Mouse (Mus musculus): ENCODE results near the gene Cacna1c. TPM values are rescaled to one million over a fixed set of nuclear protein-coding genes. Genes with fewer than 3 reads are reported as not detected.

Cacna1c gene
- total RNA-seq (2021) = 10 to 100 TPM; 66.4 to 84.0 TPM
- long read RNA-seq, experiment 1, partial matches to known transcripts = 4 of 9 reads
- long read RNA-seq, experiment 1, other reads (novel, unspliced or antisense) = 5 of 9 reads
- long read RNA-seq, experiment 2, partial matches to known transcripts = 6 of 8 reads
- long read RNA-seq, experiment 2, other reads (novel, unspliced or antisense) = 2 of 8 reads

DNA sequence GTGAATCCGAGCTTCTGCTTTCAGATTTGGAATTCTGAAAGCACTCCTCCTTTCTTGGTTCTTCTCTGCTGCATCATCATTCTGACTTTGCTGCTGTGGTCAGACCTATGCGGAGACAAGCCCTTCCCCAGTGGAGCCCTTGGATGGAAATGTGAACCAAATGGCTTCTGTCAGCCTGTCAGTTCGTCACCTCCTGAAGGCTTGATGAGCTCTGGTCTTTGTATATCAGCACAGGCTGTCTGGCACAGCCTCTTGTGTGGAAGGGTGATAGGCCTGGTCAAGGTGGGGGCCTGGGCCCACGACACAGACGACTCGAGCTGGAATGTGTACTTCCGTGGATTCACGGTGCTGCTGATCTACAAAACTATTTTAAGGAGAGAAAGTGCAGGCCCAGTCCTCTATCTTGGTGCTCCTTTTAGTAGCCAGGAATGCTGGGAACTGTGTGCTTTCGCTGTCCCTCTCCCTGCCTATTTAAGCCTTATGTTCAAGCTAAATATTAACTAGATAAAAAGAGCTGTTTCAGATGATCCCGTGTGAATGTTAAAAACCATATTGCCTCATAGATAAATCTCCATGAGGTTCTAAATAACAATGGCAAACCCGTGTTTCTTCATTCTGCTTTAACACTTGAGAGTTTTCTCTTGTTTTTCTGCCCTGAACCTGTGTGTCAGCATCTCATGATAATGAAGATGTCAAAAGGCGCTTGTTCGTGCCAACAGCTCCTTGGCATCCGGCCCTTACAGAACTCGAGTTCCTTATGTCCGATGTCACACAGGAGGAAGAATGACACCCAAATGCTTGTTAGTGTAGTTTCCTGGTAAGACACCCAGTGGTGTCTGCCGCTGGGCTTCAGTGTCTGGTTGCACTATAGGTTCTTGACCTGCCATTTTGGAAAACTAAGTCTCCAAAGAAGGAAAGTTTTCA, at the start of gene Cacna1c:
Cacna1c (minus strand) TSS at position 37 of the 924 bp plus-strand sequence.
- DNase-seq (ENCODE audit: low spot score in 2 of 2) = no peak

DNA sequence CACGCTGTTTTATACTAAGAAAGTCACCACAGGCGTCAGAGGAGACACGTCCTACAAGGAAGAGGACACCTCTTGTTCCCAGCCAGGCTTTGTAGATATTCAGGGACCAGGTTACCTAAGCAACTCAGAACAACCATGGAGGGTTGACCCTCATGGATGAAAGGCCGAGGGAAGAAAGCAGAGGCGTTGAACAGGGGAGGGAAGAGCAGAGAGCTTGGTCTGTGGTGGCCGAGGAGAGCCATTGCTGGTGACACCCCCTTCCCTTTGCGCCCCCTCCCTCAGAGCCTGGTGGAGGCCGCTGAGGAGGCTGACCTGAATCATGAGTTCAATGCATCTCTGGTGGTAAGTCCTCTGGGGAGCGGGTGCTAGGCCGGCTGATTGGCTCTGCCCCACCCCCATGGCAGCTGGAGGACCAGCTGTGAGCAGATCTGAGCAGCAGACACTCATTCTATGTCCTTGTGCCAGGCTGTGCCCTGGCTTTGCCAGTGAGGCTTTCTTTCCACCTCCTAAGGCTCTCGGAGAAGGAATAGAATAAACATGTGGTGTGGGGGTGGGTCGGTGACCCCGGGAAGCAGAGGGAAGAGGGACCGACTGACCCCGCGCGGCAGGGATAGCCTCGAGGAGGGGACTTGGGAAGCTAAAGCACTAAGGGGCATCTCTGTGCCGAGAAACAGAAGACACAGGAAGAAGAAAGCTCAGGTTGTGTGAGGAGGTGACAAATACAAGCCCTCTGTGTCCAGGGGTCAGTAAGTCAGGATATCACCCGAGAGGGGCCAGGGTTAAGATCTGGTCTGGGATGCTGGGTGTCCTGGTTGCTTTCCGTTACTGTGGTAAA, 44.9 kb upstream of the Cacna1c start:
- DNase-seq (ENCODE audit: low spot score in 2 of 2) = no peak

GRCm38 (mm10) chr6:119240256-119240655, 44.0 kb upstream of the Cacna1c start:
- DNase-seq (ENCODE audit: low spot score in 2 of 2) = no peak

DNA sequence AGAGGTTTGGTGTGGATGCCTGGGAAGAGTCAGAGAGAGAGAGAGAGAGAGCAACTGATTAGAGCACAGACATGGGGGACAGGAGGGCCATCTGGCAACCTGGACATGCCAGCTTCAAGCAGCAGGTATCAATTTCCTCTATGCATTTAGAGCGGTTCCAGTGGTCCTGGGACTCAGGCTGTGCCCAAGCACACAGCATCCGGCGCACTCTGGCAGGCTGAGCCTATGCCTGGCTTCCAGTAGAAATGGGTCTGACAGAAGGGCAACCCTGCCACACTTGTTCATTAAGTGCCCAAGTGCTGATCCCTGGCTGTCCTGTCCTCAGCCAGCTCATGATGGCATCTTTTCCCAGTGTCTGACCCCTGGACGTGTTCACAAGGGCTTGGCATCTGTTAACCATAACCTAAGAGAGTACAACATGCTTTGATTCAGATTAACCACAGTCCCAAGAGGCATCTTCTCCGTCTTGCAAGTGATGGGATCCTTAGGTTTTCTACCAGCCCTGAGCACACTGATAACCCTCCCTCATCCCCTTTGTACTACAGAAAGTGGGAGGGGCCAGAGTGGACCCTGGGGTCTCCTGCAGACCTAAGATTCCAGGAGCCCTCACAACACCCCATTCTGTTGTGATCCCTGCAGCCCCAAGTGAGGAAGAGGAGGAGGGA, 43.3 kb upstream of the Cacna1c start:
- DNase-seq (ENCODE audit: low spot score in 2 of 2) = no peak

DNA sequence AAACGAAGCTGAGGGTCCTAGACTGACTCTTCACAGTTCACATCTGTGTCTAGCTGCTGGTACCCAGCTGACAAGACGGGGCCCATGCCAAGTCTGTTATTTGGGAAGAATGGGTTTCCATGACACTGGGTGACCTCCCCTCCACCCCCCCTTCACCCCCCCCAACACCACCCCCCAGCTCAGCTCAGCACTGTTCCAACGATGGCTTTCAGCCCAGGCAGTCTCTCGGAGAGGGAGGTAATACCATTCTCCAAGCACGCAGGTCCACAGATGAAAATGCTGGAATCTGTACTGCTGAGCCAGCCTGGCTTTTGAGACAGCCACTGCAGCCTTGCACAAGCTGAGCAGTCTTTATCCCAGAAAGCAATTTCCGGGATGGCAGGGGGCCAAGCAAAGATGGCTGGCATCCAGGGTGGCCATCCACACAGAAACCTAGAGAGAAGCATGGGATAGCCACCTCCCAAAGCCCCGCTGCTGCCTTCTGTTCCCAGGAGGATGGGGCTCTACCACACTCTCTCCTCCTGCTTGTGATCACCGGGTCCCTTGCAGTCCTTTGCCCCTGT, 41.3 kb upstream of the Cacna1c start:
- no peak for DNase-seq (ENCODE audit: low spot score in 2 of 2)

DNA sequence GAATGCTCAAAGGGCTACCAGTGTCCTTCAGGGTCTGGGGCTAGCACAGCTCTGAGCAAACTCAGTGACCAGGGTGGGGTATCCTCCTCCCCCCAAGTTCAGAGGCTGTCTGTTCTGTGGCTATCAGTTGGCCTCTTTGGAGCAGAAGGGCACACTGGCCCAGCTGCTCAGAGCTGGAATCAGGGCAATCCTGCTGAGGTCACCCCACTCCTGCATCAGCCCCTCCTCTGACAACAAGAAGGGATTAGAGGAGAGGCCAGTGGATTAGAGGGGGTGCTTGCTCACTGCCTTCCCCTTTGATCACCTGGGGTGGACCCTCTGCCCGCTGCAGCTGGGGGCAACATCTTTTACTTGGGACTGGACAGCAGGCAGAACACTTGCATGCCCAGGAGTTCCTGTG, 40.0 kb upstream of the Cacna1c start, which contains the start of gene Cacna2d4:
Cacna2d4 (plus strand) TSS at position 286 of the 400 bp plus-strand sequence.
- DNase-seq (ENCODE audit: low spot score in 2 of 2) = no peak

GRCm38 (mm10) chr6:119235441-119235840, 39.2 kb upstream of the Cacna1c start:
- no peak for DNase-seq (ENCODE audit: low spot score in 2 of 2)

- DNase-seq (ENCODE audit: low spot score in 2 of 2) = peak in 1 of 2 experiments; percentile 17
These were observed 36.8 kb upstream of the Cacna1c start for GRCm38 (mm10) chr6:119233066-119233465.

DNA sequence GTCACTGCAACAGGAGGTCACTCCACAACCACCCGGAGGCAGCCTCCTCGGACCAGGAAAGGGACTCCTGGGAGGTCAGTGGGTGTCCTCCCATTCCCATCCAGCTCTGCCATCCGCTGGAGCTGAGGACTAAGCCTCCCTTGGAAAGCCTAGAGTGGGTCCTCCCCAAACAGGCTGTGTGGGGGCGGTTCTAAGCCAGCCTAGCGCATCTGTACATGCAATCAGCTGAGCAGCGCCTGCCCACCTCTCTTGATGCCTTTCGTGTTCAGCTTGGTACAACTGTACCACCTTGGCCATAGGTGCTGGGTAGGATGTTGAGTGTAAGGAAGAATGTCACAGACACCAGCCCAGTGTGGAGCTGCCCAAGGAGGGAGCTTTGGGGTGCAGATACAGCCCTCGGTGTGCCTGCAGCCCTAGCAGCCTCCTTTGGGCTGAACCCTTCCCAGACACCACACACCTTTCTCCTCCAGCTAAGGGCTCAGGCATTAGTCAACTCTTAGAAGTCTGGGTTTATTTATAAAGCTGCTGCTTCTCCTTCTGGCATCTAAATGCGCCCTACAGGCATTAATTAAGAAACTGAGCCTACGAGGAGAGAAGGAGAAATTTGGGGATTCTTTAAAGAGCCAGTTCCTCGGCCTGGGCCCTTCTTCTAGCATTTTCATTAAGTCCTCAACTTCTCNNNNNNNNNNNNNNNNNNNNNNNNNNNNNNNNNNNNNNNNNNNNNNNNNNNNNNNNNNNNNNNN, 32.8 kb upstream of the Cacna1c start:
- peak in 1 of 2 experiments; percentile 13 for DNase-seq (ENCODE audit: low spot score in 2 of 2)

- DNase-seq (ENCODE audit: low spot score in 2 of 2) = peak in 1 of 2 experiments; percentile 0
These were observed 30.8 kb upstream of the Cacna1c start for GRCm38 (mm10) chr6:119227001-119227400.

GRCm38 (mm10) chr6:119225731-119226130, 29.5 kb upstream of the Cacna1c start:
- DNase-seq (ENCODE audit: low spot score in 2 of 2) = no peak

DNA sequence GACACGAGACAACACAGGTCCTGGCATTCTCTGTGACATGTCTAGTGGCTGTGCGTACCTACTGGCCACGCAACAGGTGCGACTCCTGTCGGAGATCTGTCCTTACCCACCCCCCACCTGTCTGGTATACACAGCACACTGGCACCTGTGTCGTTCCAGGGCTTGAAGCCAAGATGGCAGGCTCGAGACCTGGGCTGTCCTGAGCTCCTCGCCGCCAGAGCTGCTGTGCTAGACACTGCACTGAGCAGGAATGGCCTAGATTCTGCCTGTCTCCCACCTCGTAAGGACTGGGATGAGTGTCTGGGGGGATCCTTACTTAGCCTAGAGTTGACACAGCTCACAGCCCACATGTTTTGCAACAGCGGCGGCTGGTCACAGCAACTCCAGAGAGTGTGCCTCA, 29.0 kb upstream of the Cacna1c start:
- peak in 1 of 2 experiments; percentile 19 for DNase-seq (ENCODE audit: low spot score in 2 of 2)

- DNase-seq (ENCODE audit: low spot score in 2 of 2) = peak in 1 of 2 experiments; percentile 18
These were observed 28.4 kb upstream of the Cacna1c start for GRCm38 (mm10) chr6:119224451-119225195.

DNA sequence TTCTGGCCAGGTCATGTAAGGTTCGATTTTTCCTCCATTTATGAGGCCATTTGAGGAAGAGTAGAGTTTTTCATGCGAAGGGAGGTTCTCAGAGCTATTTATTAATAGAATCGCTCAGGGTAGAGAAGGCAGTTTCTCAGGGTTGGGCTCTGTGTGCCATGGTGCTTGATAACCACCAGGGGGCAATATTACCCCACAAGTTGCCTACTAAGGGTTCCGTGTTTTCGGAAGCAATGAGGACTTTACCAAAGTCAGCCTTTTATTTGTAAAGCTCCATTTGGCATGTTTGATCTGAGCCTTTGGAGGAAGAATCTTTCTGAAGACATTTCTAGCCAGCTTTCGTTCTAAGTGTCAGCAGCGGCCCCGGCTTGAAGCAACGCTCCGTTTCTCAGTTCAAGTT, 24.1 kb upstream of the Cacna1c start:
- DNase-seq (ENCODE audit: low spot score in 2 of 2) = peak in 1 of 2 experiments; percentile 39

- DNase-seq (ENCODE audit: low spot score in 2 of 2) = no peak
These were observed 23.1 kb upstream of the Cacna1c start for GRCm38 (mm10) chr6:119219237-119219870.

- no peak for DNase-seq (ENCODE audit: low spot score in 2 of 2)
These were observed 22.4 kb upstream of the Cacna1c start for GRCm38 (mm10) chr6:119218591-119218990.

GRCm38 (mm10) chr6:119217661-119218060, 21.4 kb upstream of the Cacna1c start:
- peak in 1 of 2 experiments; percentile 15 for DNase-seq (ENCODE audit: low spot score in 2 of 2)

DNA sequence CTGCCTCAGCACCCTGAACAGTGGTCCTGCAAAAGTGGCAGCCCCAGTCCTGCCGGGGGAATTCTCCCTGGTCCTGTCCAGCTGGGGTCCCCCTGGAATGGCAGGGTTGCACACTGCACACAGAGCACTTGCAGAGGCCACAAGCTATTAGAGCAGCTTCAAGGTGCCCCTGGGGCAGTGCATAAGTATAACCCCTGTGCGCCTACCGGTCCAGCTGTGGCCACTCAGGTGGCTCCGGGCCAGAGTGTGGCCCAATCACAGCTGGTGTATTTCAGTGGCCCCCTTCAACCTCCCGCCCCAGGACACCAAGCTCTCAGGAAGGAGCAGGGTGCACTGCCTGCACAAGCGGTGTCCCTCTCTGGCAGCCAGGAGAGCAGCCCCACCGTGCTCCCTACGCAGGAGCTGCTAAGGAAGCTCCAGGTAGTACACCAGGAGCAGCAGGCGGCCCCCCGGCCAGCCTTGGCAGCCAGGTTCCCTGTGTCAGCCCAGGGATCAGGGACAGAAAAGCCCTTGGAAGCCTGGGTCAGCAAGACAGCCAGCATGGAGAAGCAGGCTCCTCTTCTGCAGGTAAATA, 18.9 kb upstream of the Cacna1c start:
- peak in 1 of 2 experiments; percentile 14 for DNase-seq (ENCODE audit: low spot score in 2 of 2)

All from adrenal gland, adult 18-20 months (tissue).